Mouse (Mus musculus): Measurements from ENCODE around the gene Cdc5l. TPM values are rescaled to one million over a fixed set of nuclear protein-coding genes. Genes with fewer than 3 reads are reported as not detected.

Cdc5l gene
- polyA plus RNA-seq, 1 experiment from 2014 or later = 79.9 TPM

Other genes with a start within 250 kb of the Cdc5l start
- gene Spats1, start 41.7 kb upstream of the Cdc5l start, polyA plus RNA-seq (2016; fragmentation: Nextera tagmentation; extraction: Ambion mirVana) = 1.1 and 1.8 TPM in 2 replicates
- gene Aars2, start 73.1 kb upstream of the Cdc5l start, polyA plus RNA-seq (2016; fragmentation: Nextera tagmentation; extraction: Ambion mirVana) = 22.8 and 26.5 TPM in 2 replicates
- 1.1 and 2.4 TPM in 2 replicates for gene Tcte1, start 89.7 kb upstream of the Cdc5l start, polyA plus RNA-seq (2016; fragmentation: Nextera tagmentation; extraction: Ambion mirVana)
- 8.5 and 13.4 TPM in 2 replicates for gene Tmem151b, start 115.9 kb upstream of the Cdc5l start, polyA plus RNA-seq (2016; fragmentation: Nextera tagmentation; extraction: Ambion mirVana)
- gene Nfkbie, start 122.0 kb upstream of the Cdc5l start, polyA plus RNA-seq (2016; fragmentation: Nextera tagmentation; extraction: Ambion mirVana) = 5.5 and 5.7 TPM in 2 replicates
- gene Slc35b2, start 130.1 kb upstream of the Cdc5l start, polyA plus RNA-seq (2016; fragmentation: Nextera tagmentation; extraction: Ambion mirVana) = 91.0 and 91.7 TPM in 2 replicates
- 1,580 and 1,603 TPM in 2 replicates for gene Hsp90ab1, start 139.5 kb upstream of the Cdc5l start, polyA plus RNA-seq (2016; fragmentation: Nextera tagmentation; extraction: Ambion mirVana)
- gene Slc29a1, start 165.9 kb upstream of the Cdc5l start, polyA plus RNA-seq (2016; fragmentation: Nextera tagmentation; extraction: Ambion mirVana) = 50.2 and 52.0 TPM in 2 replicates
- 0.24 TPM in 1 of 2 replicates, not detected in the other for gene Mymx, start 168.4 kb upstream of the Cdc5l start, polyA plus RNA-seq (2016; fragmentation: Nextera tagmentation; extraction: Ambion mirVana)
- gene Capn11, start 225.6 kb upstream of the Cdc5l start, polyA plus RNA-seq (2016; fragmentation: Nextera tagmentation; extraction: Ambion mirVana) = 0.76 and 1.1 TPM in 2 replicates